Mouse (Mus musculus) embryo, embryonic 11 days (tissue): Measurements from ENCODE around the gene Lyz2.
"Not testable (repeated sequence)": the region's sequence is repeated elsewhere in the genome, so short reads cannot be mapped to it uniquely, and the experiment has no call there.

ENCODE experiments used
- DNase-seq: peaks from one replicate; pipeline ENCODE4 v3.0.0-alpha.2; 2015

Lyz2 gene

DNA sequence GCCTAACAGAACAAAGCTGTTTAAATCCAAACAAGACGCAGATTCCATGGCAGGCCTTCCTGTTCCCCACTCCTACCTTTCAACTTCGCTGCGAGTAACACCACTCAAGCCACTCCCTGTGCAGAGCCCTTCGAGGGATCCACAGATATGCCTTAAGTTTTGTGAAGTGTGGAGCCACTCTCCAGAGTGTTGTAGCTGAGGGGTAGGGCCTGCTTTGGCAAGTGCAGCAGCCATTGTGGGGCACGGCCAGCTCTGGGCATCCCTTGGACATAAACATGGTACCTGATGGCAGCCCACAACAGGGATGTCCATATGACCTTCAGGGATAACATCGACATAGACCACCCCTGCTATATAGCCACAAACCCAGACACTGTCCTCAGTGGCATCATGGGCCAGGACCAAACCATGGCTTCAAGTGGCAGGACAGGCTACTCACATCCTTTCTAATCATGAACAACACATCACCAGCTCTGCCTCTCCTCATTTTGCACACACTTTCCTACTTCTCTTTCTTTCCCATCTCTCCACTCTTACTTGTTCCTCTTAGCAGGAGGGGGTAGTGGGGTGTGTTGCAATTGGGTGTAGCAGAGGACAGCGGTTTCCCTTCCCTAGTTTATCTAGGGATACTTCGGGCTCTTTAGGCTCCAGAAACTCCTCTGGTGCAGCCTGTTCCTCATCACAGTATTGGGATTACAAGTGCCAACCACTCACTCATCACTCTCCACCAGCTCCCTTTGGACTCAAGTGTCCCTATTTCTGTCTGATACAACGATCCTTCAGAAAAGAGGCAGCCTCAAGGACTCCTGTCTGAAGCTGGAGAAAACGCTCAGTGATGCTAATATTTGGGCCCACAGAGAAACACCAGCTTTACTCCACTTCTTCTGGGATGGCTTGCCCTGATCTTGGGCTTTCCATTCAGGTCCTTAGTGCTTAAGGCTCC lies 2.7 kb upstream of the Lyz2 start:
- no peak for DNase-seq

- no peak for DNase-seq
Measured at GRCm38 (mm10) chr10:117283871-117284577, 1.9 kb upstream of the Lyz2 start.

DNA sequence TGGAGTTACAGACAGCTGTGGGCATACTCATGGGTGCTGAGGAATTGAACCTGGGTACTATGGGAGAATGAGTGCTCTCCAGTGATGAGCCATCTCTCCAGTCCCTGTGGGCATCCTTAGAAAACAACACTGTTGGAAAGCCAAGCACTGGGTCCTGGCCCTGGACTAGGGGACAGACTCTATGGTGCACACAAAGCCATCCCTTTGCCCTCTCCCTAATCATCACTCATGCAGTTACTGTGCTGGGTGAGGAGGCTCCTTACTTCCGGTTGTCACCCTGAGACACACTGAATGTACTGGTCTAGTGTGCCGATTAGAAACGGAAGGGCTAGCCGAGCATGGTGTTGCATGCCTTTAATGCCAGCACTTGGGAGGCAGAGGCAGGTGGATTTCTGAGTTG lies 1.1 kb upstream of the Lyz2 start:
- DNase-seq, result not testable (repeated sequence)

DNA sequence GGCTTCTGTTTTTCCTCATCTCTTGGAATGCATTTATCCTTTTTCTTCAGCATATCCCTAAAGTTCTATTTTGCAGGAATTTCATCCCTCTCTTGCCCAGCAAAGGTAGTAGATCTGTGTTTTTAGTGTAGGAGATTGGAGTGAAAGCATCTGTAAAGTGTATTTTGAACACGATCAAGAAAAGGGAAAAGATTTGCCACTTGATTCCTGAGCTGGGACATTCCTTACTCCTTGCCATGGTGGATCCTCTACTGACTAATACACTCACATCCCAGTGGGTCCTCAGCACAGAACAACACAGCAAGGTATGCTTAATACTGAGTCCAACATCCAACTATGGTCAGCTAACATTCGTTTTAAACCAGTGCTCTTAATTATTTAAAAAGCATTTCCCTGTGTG lies 430 bp upstream of the Lyz2 start:
- DNase-seq, result no peak

DNA sequence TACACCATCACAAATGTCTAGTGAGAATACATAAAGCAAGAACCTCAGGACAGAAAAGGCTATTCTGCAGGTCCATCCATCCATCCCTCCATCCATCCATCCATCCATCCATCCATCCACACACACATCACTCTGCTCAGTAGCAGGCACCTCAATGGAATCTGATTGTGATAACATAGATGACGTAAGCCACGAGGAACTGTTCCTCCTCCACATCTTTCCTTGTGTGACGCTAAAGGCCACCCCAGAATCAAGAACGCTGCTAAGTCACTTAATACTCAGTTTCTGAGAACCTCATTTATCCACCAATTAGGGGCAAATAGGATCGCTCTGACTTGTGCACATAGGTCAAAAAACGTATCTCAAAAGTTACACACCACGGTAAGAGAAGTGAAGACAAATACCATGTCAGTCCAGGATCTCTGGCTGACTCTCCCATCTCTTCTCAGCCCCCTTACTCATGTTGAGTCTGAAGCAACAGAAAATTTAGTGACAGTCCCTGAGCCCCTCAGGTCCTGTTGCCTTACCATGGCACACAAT lies 670 bp downstream of the Lyz2 start:
- no peak for DNase-seq

DNA sequence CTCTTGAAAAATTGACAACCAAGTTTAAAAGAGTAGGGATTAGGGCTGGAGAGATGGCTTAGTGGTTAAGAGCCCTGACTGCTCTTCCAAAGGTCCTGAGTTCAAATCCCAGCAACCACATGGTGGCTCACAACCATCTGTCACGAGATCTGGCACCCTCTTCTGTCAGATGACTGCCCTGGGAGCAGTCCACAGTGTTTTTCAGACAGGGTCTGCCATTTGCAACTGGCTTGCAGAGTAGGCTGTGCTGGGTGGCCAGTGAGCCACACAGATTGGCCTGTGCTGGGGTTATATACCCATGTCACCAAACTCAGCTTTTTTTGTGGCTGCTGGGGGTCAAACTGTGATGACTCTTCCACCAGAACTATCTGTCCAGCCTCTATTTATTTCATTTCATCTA lies 2.1 kb downstream of the Lyz2 start:
- no peak for DNase-seq

DNA sequence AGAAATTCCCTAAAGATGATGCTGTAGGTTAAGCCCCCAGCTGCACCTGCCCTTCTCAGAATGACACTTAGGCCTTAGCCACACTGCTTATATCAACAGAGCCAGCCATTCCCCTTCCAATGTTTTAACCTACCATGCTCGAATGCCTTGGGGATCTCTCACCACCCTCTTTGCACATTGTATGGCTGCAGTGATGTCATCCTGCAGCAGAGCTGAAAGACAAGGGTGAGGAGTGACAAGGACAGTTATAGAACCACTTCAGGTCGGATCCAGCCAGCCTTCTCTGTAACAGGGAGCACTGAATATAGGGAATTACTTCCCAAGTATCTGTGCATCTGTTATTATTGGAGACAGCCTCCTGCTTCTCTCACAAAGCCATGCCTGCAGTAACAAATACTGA lies 3.6 kb downstream of the Lyz2 start:
- not testable (repeated sequence) for DNase-seq

DNA sequence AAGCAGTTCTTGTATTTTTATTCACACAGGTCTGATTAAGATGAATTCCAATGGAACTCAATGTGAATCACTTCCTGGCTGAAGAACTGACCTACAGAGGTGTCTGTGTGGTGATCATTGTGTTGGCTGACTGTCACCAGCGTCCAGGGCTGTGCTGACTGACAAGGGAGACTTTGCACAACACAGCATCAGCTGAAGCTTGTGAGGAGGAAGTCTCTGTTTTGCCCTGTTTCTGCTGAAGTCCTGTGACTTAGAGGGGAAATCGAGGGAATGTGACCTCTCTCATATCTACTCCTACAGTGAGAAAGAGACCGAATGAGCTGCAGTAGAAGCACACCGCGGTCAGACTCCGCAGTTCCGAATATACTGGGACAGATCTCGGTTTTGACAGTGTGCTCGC lies 4.3 kb downstream of the Lyz2 start:
- DNase-seq, result not testable (repeated sequence)

DNA sequence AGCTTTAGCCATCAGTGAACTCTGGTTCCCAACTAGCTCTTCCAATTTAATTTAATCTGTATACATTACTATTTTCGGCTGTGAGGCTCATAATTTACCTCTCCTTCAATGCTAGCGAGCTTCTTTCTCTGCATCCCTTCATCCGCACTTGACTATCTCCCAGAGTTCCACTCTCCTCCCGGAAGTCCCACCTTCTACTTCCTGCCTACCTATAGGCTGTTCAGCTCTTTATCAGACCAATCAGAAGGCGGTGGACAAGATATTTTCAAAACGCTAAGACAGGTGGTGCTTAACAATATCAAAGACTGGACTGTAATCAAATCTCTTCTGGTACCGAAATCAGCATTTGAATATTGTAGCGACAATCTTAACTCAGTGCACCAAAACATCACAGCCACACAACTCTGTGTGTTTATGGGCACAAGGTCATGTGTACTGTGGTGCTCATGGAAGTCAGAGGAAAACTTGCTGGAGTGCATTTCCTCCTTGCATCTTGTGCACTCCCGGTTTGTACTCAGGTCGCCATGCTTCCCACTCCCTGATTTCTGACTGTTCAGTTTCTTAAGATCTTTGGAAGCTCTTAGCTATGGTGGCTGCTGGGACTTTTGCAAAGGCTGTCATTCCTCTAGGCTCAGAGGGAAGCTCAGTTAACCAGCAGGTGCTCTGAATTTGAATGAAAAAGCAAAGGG lies 6.3 kb downstream of the Lyz2 start:
- DNase-seq, result no peak

- not testable (repeated sequence) for DNase-seq
Measured at GRCm38 (mm10) chr10:117274645-117275044, 7.5 kb downstream of the Lyz2 start.

DNA sequence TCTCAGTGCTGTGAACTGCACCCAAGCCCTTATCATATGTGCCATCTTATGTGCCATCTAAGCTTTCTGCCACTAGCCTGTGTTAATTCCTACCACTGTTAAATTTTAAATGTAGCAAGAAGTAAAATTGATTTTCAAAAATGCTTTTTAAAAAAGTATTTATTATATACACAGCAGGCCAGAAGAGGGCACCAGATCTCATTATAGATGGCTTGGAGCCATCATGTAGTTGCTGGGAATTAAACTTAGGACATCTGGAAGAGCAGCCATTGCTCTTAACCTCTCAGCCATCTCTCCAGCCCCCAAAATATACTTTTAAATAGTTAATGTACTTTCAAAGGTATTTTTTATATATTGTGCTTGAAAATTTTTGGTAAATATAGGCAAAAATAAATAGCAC lies 10.1 kb downstream of the Lyz2 start:
- peak; percentile 42 for DNase-seq

DNA sequence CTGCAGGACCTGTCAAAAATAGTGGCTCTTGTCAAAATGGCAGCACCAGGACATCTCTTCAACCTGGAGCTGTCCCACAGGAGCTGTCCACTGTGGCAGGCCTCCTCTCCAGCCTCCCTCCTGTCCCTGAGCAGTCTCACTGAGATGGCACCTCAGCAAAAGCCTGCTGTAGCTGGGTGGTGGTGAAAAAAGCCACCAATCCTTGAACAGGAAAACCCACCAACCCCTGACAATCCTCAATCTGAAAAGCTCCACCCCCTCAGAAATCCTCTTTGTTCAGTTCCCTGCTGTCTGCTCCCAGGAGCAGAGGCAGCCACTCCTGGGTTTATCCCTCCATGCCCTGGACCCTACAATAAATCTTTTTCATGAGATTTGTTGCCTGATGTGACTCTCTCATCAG lies 22.3 kb downstream of the Lyz2 start:
- DNase-seq, result no peak

DNA sequence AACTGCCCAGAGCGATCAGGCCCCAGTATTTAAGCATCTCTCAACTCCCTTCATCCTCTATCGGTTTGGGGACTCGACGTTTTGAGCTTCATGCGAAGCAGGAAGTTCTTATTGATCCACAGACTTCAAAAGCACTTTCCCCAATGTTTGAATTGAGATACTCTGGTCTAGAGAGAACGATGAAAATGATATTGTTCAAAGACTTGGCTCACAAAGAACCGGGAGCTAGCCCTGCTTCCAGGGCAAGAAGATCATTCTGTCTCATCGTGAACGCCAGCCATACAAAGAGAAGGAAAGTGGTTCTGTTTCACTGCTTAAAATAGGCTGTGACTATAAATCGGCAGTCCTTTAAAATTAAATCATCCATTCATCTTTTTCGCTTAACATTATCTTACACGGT lies 43.5 kb downstream of the Lyz2 start, which contains the start of gene 9530003J23Rik:
Gene 9530003J23Rik, minus strand, starts transcription at position 101 of the 400 bp plus-strand sequence.
- DNase-seq, result no peak

- no peak for DNase-seq
Measured at GRCm38 (mm10) chr10:117235866-117236265, 46.3 kb downstream of the Lyz2 start.

DNA sequence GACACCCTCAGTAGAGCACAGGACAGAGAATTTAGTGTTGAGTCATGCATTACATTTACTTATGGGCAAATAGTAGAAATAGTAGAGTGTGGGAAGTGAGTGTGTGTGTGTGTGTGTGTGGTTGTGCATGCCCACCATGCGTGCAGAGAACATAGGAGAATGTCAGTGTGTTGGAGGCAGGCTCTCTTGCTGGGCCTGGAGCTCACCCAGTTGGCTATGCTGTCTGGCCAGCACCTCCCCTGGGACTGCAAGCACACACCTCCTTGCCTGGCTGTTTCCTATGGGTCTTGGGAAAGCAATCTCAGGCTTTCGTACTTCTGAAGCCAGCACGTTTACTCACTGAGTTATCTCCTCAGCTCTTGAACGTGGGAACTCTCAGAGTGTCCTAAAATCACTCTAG lies 47.3 kb downstream of the Lyz2 start:
- no peak for DNase-seq

DNA sequence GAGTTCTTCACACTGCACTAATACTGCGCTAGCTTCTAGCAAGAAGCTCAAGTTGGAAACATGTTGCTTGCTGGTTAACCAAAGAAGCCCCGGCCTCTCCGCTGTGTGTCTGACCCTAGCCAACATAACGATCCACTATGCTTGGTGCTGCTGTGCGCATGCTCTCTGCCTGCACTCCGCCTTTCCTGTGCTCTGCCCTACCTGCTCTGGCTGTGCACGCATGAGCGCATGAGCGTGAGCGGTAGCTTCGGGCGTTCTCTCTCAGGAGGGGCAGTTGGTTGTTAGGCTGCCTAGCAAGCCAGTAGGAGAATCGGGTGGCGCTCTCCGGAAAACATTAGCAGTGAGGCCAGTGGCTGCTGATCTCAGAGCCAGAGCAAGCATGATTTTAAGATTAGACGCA lies 52.3 kb downstream of the Lyz2 start:
- DNase-seq, result peak; percentile 22
